Mouse (Mus musculus) CD4-positive, CD25-positive, alpha-beta regulatory T cell, adult 2 months (primary cell): ENCODE measurements around the gene Psmd13.

Experiments
- DNase-seq: peaks from one replicate; pipeline ENCODE4 v3.0.0-alpha.2; 2012; ENCODE audit warnings: low read depth, low spot score

Gene Psmd13

GRCm38 (mm10) chr7:140907131-140907530 is 25.4 kb downstream of the Psmd13 start:
- DNase-seq: no peak

GRCm38 (mm10) chr7:140907697-140908096 is 25.9 kb downstream of the Psmd13 start:
- no peak for DNase-seq

GRCm38 (mm10) chr7:140908181-140908580 is 26.4 kb downstream of the Psmd13 start:
- no peak for DNase-seq

GRCm38 (mm10) chr7:140908634-140909107 is 26.9 kb downstream of the Psmd13 start:
- DNase-seq: peak; percentile 86

- no peak for DNase-seq
Observed at GRCm38 (mm10) chr7:140912293-140912692, 30.5 kb downstream of the Psmd13 start.

- no peak for DNase-seq
Observed at GRCm38 (mm10) chr7:140912846-140913482, 31.2 kb downstream of the Psmd13 start.

GRCm38 (mm10) chr7:140914031-140914690 is 32.4 kb downstream of the Psmd13 start:
- DNase-seq: no peak

- no peak for DNase-seq
Observed at GRCm38 (mm10) chr7:140919911-140920310, 38.1 kb downstream of the Psmd13 start.

- no peak for DNase-seq
Observed at GRCm38 (mm10) chr7:140920418-140921029, 38.8 kb downstream of the Psmd13 start, which contains the start of gene Nlrp6. TSS of gene Nlrp6 (plus strand) at chr7:140920902.

GRCm38 (mm10) chr7:140921225-140921975 is 39.6 kb downstream of the Psmd13 start:
- no peak for DNase-seq

GRCm38 (mm10) chr7:140922398-140923069 is 40.8 kb downstream of the Psmd13 start:
- peak; percentile 36 for DNase-seq

- DNase-seq: peak; percentile 33
Observed at GRCm38 (mm10) chr7:140923070-140923775, 41.5 kb downstream of the Psmd13 start.

GRCm38 (mm10) chr7:140927181-140927580 is 45.4 kb downstream of the Psmd13 start:
- no peak for DNase-seq

- peak; percentile 49 for DNase-seq
Observed at GRCm38 (mm10) chr7:140938436-140938835, 56.7 kb downstream of the Psmd13 start.

GRCm38 (mm10) chr7:140938896-140939295 is 57.1 kb downstream of the Psmd13 start:
- no peak for DNase-seq

GRCm38 (mm10) chr7:140939669-140940171 is 58.0 kb downstream of the Psmd13 start:
- DNase-seq: no peak

- peak; percentile 91 for DNase-seq
Observed at GRCm38 (mm10) chr7:140941222-140942051, 59.7 kb downstream of the Psmd13 start, which contains the start of gene Pgghg. TSS of gene Pgghg (plus strand) at chr7:140941391.

GRCm38 (mm10) chr7:140942341-140942740 is 60.6 kb downstream of the Psmd13 start:
- DNase-seq: no peak

GRCm38 (mm10) chr7:140942811-140943210 is 61.0 kb downstream of the Psmd13 start:
- DNase-seq: no peak
